Mouse (Mus musculus): ENCODE measurements around the gene Dnajb12. TPM values are rescaled to one million over a fixed set of nuclear protein-coding genes. Genes with fewer than 3 reads are reported as not detected.

Gene Dnajb12
- total and polyA plus RNA-seq, 3 experiments: 13.9 to 35.9 (median 21.5) TPM

GRCm38 (mm10) chr10:59946362-59946761, 67.0 kb downstream of the Dnajb12 start:
- H3K79me2 ChIP-seq (replicated peaks; ENCODE audit: control insufficient read depth, extremely low read depth, insufficient read depth, poor library complexity, severe bottlenecking): peaks cover 21% of the 10 kb centered on the region
- H3K9me3 ChIP-seq (replicated peaks; ENCODE audit: low read length): no peaks in the 10 kb centered on the region
- no peak overlapping the region for H3K9ac ChIP-seq (ENCODE audit: insufficient read depth, low read depth)
- no peaks in the 10 kb centered on the region for H3K27me3 ChIP-seq (replicated peaks)
- no peak overlapping the region for H3K4me2 ChIP-seq (ENCODE audit: insufficient read depth, low read depth, poor library complexity, severe bottlenecking)
- peaks cover 15 to 41% of the 10 kb centered on the region in 2 experiments for H3K4me1 ChIP-seq (ENCODE audit: control insufficient read depth in 1 of 2, insufficient read depth in 2 of 2)
- TF ChIP-seq ZNF384 (IDR thresholded peaks at IDR 0.05; ENCODE audit: low read depth, low read length): no peak
- TF ChIP-seq MAFK (IDR thresholded peaks at IDR 0.05; ENCODE audit: insufficient replicate concordance, low read length): no peak
- TF ChIP-seq TBP (conservative IDR thresholded peaks at IDR 0.05; ENCODE audit: low read depth, low read length): no peak
- dilution Hi-C loops (cut with MboI; ENCODE audit: extremely low pct_ligation_motif_present, extremely low pct_unique_long_range_greater_than_20kb, low sequenced_read_pairs): no loop called here
- H3K4me3 ChIP-seq (replicated peaks in 1 of 3; ENCODE audit: low read depth in 2 of 3, low read length in 2 of 3, poor library complexity in 1 of 3): no peak overlapping the region
- no peak for DNase-seq (ENCODE audit: extremely low read depth)
- in situ Hi-C loops (cut with MboI; ENCODE audit: low pct_ligation_motif_present, low pct_unique_long_range_greater_than_20kb, low sequenced_read_pairs): loop anchor here (5.0 kb wide), 1 partner anchor 36 kb away; no protein-coding TSS in a partner anchor
- H3K27ac ChIP-seq (ENCODE audit: insufficient read depth, low read depth): no peak overlapping the region
- peaks cover 8 to 21% of the 10 kb centered on the region in 2 experiments for H3K36me3 ChIP-seq (replicated peaks in 1 of 2; ENCODE audit: control insufficient read depth in 1 of 2, insufficient read depth in 1 of 2, low read length in 1 of 2)

GRCm38 (mm10) chr10:59947296-59948073, 68.1 kb downstream of the Dnajb12 start:
- no peaks in the 10 kb centered on the region for H3K9me3 ChIP-seq (replicated peaks; ENCODE audit: low read length)
- H3K4me3 ChIP-seq (replicated peaks in 1 of 3; ENCODE audit: low read depth in 2 of 3, low read length in 2 of 3, poor library complexity in 1 of 3): no peak overlapping the region
- TF ChIP-seq GABPA (IDR thresholded peaks at IDR 0.05; ENCODE audit: insufficient replicate concordance, low read depth, low read length): no peak
- TF ChIP-seq ZMIZ1 (IDR thresholded peaks at IDR 0.05; ENCODE audit: low read depth, low read length): no peak; the same call in 1 of the 2 replicates
- no peak for TF ChIP-seq PAX5 (IDR thresholded peaks at IDR 0.05; ENCODE audit: low read length)
- TF ChIP-seq POLR2A (IDR thresholded peaks at IDR 0.05; ENCODE audit: low read depth, low read length): no peak
- no peak for TF ChIP-seq MAFK (IDR thresholded peaks at IDR 0.05; ENCODE audit: insufficient replicate concordance, low read length)
- no peak for TF ChIP-seq UBTF (IDR thresholded peaks at IDR 0.05; ENCODE audit: low read depth, low read length)
- TF ChIP-seq MXI1 (IDR thresholded peaks at IDR 0.05; ENCODE audit: low read depth, low read length): no peak
- no peak for TF ChIP-seq JUN (IDR thresholded peaks at IDR 0.05; ENCODE audit: insufficient read depth, low read depth, low read length)
- TF ChIP-seq MAZ (IDR thresholded peaks at IDR 0.05; ENCODE audit: low read depth, low read length): no peak
- TF ChIP-seq HCFC1 (IDR thresholded peaks at IDR 0.05; ENCODE audit: low read depth, low read length): no peak
- no peak for TF ChIP-seq ZKSCAN1 (IDR thresholded peaks at IDR 0.05; ENCODE audit: borderline replicate concordance, low read depth, low read length)
- no peak for TF ChIP-seq KAT2A (IDR thresholded peaks at IDR 0.05; ENCODE audit: insufficient replicate concordance, low read length)
- TF ChIP-seq TCF12 (IDR thresholded peaks at IDR 0.05; ENCODE audit: low read depth, low read length): no peak
- TF ChIP-seq MYC (IDR thresholded peaks at IDR 0.05; ENCODE audit: low read depth, low read length): no peak
- no peak for TF ChIP-seq ZNF384 (IDR thresholded peaks at IDR 0.05; ENCODE audit: low read depth, low read length)
- TF ChIP-seq E2F4 (IDR thresholded peaks at IDR 0.05; ENCODE audit: insufficient replicate concordance, low read depth, low read length): no peak
- TF ChIP-seq ELF1 (IDR thresholded peaks at IDR 0.05; ENCODE audit: low read depth, low read length): no peak
- no peak for TF ChIP-seq ETS1 (conservative IDR thresholded peaks at IDR 0.05; ENCODE audit: low read depth, low read length)
- TF ChIP-seq NELFE (IDR thresholded peaks at IDR 0.05; ENCODE audit: low read depth, low read length): no peak
- H3K9ac ChIP-seq (ENCODE audit: insufficient read depth, low read depth): no peak overlapping the region
- H3K4me1 ChIP-seq (ENCODE audit: control insufficient read depth in 1 of 2, insufficient read depth in 2 of 2): peaks cover 13 to 38% of the 10 kb centered on the region in 2 experiments
- H3K27ac ChIP-seq (ENCODE audit: insufficient read depth, low read depth): peak overlapping the region; percentile 36
- in situ Hi-C loops (cut with MboI; ENCODE audit: low pct_ligation_motif_present, low pct_unique_long_range_greater_than_20kb, low sequenced_read_pairs): loop anchor here (5.0 kb wide), 1 partner anchor 35 kb away; no protein-coding TSS in a partner anchor
- H3K36me3 ChIP-seq (replicated peaks in 1 of 2; ENCODE audit: control insufficient read depth in 1 of 2, insufficient read depth in 1 of 2, low read length in 1 of 2): peaks cover 8 to 21% of the 10 kb centered on the region in 2 experiments
- no peak for DNase-seq (ENCODE audit: extremely low read depth)
- dilution Hi-C loops (cut with MboI; ENCODE audit: extremely low pct_ligation_motif_present, extremely low pct_unique_long_range_greater_than_20kb, low sequenced_read_pairs): no loop called here
- H3K27me3 ChIP-seq (replicated peaks): no peaks in the 10 kb centered on the region
- no peak overlapping the region for H3K4me2 ChIP-seq (ENCODE audit: insufficient read depth, low read depth, poor library complexity, severe bottlenecking)
- H3K79me2 ChIP-seq (replicated peaks; ENCODE audit: control insufficient read depth, extremely low read depth, insufficient read depth, poor library complexity, severe bottlenecking): peaks cover 21% of the 10 kb centered on the region
